Mouse (Mus musculus): ENCODE data around the gene Cdc7.
"Not testable (repeated sequence)": the region's sequence is repeated elsewhere in the genome, so short reads cannot be mapped to it uniquely, and the experiment has no call there.

The Cdc7 gene

DNA sequence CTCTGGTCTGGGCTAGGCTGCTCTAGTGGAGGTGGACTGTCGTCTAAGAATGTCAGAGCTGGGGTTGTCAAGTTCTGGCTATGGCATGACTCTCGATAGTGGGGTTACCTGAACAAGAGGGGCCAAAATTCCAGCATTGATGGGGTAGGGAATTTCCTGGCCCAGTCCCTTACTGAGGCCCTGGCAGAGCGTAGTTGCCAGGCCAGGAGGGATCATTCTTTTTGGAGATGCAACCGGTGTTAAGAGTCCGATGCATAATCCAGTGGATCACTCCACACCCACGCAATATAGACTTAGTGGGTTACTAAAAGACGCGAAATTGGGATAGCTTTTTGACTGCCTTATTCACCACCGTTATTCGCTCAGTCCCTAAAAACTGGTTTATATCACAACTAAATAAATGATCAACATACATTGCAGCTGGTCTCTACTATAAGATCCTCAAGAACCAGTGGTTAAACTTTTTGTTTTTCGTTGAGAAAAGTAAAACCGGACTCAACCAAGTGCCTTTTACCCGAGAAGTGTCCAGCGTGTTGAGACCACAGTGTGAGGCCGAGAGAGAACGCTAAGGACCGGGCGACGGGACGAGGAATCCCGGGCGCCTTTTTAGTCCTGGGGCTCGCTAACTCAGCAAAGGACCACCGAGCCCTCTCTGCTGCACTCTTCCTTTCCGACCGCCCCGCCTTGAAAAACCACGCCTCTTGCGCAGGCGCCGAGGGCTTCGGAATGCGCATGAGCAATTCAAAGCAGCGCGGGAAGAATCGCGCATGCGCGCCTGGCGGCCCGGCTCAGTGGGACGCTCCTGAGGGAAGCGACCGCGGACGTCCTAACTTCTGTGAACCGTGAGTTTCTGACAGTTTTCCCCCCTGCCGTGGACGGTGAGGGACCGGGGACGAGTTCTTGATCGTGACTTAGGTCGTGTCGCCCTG lies at the start of gene Cdc7:
TSS of gene Cdc7 (plus strand) at position 739 of the 929 bp plus-strand sequence.
- in situ Hi-C loops (cut with MboI; ENCODE audit: unreplicated experiment in 2 of 2) = loop anchor here in 1 of 2 experiments (5.0 kb wide), 2 partner anchors 37 to 87 kb away; partner anchors contain the start of gene Hfm1

DNA sequence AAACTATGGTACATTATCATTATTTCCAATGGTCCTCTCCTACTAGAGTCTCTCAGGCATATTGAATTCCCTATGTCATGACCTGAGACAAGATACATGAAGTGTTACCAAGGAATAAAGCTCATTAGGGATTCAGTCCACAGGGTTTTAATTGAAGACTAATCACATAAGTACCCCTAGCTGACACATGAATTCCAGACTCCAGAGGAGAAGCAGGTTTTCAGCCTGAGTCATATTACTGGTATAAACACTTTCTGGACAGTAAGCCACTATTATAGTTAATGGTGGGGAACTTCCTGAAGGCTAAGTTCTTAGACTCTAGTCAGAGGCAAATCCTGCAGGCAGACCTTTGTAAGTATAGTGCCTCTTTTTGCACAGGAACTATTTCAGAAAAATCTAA lies 44.8 kb upstream of the Cdc7 start:
- in situ Hi-C loops (cut with MboI; ENCODE audit: unreplicated experiment in 2 of 2) = no loop called here

DNA sequence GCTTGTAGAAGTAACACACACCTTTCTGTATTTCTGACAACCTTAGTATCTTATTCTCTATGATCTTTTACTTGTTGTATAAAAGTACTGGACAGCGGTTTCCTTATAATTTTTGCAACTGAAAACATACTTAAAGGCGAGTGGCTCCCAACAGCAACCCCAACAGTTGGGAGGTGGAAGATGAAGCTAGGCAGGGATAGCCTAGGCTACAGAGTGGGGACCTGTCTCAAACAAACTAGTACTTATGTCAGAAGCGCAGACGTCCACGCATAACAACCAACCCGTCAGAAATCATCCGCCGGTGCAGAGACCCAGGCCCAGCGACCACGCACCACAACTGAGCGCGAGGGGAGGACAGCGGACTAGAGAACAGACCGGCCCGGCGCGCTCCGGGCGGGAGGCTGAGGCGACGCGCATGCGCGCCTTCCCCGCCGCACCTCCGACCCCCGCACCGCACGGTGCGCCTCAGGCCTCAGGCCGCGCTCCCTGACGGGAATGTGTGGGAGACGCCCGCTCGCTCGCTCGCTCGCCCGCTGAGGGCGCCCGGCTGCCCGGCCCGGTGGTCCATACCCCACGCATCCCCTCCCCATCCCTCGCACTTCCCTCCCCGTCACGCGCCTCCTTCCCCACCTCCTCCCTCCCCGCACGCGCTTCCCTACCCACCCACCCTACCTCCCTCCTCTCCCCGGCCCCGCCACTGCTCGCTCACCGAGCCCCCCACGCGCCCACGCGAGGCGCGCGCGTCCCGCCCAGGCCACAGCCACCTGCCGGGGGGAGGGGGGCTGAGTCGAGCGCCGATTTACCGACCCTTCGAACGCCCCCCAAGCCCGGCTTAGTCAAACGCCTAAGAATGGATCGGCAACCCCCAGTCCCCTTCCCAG lies 38.4 kb upstream of the Cdc7 start, which contains the start of gene Hfm1:
TSS of gene Hfm1 (minus strand) at position 834 of the 881 bp plus-strand sequence.
- in situ Hi-C loops (cut with MboI; ENCODE audit: unreplicated experiment in 2 of 2) = loop anchor here in 1 of 2 experiments (5.0 kb wide), 1 partner anchor 37 kb away; the partner anchor contains the start of gene Cdc7

DNA sequence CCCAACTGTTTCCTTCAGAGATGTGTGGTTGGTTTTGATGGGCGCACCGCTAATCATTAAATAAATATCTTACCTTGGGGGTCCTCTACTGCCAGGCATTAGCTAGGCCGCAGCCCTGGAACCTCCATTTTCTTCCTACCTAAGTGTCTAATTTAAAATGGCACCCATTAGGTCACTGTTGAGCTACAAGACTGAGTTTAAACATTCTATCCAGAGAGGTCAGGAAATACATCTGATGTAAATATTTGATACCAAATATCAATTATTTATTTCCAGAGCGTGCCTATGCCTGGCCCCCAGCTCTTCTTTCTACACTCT lies 37.8 kb upstream of the Cdc7 start:
- in situ Hi-C loops (cut with MboI; ENCODE audit: unreplicated experiment in 2 of 2) = loop anchor here in 1 of 2 experiments (5.0 kb wide), 1 partner anchor 36 kb away; the partner anchor contains the start of gene Cdc7

DNA sequence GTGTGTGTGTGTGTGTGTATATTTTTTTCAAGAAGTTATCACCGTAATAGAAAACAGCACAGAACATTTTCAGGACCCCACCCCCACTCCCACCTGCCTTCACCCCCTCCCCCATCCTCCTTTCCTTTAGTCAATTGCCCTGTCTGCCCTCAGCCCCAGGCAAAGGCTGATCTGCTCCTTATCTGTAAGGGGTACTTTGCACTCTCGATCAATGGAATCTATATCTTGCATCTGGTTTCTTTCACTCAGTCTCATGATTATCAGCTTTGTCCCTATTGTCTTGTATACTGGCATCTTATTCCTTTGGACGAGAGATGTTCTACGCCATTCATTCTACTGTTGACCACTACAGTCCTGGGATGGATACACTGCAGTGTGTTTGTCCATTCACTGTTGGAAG lies 36.1 kb upstream of the Cdc7 start:
- in situ Hi-C loops (cut with MboI; ENCODE audit: unreplicated experiment in 2 of 2) = loop anchor here in 1 of 2 experiments (5.0 kb wide), 1 partner anchor 34 kb away; the partner anchor contains the start of gene Cdc7

DNA sequence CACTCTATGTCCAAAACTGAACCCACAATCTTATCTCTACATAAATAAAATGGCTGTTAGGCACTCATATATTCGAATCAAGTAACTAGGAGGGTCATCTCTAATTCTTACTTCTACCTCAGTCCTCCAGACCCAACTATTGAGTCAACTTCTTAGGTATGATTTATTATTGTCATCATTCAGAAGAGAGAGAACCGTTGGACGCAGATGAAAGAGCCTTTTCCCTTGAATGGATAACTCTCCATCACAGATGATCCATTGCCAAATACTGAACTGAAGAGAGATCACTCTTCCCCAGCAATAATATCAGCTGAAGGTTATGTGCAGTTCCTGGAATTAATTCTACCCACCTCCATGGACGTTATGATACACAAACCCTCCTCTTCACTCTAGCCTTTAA lies 17.8 kb upstream of the Cdc7 start:
- in situ Hi-C loops (cut with MboI; ENCODE audit: unreplicated experiment in 2 of 2) = no loop called here

DNA sequence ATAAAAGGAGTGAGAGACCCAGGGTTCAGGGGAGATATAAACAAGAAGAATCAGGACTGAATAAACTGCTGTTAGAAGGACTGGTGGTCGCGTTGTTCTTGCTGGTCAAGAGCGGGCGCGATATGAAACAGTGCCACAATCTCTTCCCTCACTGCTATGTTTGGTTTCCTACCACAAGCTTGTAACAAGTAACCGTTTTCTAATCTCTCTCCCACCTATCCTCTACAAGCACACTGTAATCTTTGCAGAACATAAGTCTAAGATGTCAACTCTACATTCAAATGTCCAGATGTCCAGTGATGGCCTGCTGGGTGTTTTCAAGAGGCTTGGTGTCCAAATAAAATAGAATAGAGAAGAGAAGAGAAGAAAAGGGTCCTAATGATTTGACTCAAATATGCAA lies 15.4 kb upstream of the Cdc7 start:
- in situ Hi-C loops (cut with MboI; ENCODE audit: unreplicated experiment in 2 of 2) = no loop called here

DNA sequence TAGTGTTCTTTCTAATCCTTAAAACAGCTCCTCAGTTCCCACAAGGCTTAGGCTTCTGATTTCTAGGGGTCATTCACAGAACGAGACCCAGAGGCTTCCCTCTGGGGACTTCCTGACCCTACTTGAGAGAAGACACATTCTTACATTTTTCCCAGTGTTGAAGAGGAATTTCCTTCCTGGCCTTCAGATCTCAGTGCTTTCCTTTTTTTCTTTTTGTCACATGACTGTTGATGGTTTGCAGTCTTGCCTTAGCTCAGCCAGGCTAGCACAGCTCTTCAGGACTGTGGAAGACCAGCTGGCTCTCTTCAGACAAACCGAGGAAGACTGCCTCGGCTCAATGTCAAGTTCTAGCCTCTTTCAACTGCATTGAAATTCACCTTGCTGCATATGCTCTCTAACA lies 7.7 kb upstream of the Cdc7 start:
- in situ Hi-C loops (cut with MboI; ENCODE audit: unreplicated experiment in 2 of 2) = no loop called here

DNA sequence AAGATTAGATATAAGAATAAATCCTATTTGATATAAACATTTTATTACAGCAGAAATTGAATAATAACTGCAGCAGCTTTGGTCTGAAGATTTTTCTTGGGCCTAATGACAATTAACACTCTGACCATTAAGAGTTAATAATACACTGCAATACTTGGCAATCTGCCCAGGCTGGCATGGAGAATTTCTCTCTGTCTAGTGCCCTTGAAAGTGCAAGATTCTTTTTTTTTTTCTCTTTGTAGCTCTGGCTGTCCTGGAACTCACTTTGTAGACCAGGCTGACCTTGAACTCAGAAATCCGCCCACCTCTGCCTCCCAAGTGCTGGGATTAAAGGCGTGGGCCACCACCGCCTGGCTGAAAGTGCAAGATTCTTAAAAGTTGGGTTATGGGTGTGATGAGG lies 5.1 kb upstream of the Cdc7 start:
- in situ Hi-C loops (cut with MboI; ENCODE audit: unreplicated experiment in 2 of 2) = no loop called here

DNA sequence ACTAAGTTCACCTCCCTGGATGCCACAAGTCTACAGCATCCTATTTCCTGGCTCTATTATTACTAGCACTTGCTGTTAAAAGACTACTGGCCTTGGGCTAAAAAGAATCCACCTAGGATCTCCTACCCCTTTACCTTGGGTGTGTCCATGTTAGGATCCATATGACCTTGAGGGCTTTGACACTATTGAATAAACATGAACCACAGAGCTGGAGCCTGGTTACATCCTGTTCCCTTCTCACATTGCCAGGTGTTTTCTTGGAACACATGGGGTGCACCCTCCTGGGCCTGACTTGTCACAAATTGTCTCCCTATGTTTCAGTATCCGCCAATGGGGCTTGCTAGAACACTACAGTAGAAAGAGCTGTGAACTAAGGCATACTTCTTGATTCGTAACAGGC lies 3.7 kb upstream of the Cdc7 start:
- in situ Hi-C loops (cut with MboI; ENCODE audit: unreplicated experiment in 2 of 2) = loop anchor here in 1 of 2 experiments (5.0 kb wide), 2 partner anchors 33 to 83 kb away; partner anchors contain the start of gene Hfm1

DNA sequence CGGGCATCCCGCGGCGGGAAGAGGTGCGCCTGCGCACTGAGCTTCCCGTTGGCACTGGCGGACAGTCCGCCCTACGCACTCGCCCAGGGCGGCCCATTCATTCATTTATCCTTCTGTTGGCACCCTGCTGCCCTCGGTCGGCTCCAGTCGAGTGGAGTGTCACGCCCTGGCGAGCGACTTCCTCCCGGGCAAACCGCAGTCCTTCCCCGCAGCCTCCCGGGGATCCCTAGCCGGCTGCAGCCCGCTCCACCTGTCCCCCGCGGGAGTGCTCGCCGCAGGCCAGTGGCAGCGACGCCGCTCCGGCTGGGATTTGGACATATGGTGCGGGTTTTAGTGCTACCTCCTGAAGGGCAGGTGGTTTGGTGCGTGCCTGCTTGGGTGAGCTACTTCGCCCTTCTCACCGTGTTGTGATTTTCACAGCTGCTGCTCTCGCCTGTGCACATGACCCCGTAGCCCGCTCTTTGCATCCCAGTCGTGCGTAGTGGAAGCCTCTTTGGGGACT lies 442 bp downstream of the Cdc7 start:
- in situ Hi-C loops (cut with MboI; ENCODE audit: unreplicated experiment in 2 of 2) = loop anchor here in 1 of 2 experiments (5.0 kb wide), 2 partner anchors 37 to 87 kb away; partner anchors contain the start of gene Hfm1

DNA sequence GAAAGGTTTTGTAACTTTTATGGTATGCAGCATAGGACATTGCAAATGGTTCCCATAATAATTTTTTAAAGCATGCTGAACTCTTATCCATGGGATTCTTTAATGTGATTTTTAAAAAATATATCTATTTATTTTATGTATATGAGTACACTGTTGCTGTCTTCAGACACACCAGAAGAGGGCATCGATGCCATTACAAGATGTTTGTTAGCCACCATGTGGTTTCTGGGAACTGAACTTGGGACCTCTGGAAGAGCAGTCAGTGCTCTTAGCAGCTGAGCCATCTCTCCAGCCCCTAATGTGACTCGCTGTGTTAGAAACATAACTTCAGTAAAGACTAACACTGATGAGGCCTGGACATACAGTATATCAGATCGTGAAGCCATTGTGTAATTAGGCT lies 2.3 kb downstream of the Cdc7 start:
- in situ Hi-C loops (cut with MboI; ENCODE audit: unreplicated experiment in 2 of 2) = no loop called here

DNA sequence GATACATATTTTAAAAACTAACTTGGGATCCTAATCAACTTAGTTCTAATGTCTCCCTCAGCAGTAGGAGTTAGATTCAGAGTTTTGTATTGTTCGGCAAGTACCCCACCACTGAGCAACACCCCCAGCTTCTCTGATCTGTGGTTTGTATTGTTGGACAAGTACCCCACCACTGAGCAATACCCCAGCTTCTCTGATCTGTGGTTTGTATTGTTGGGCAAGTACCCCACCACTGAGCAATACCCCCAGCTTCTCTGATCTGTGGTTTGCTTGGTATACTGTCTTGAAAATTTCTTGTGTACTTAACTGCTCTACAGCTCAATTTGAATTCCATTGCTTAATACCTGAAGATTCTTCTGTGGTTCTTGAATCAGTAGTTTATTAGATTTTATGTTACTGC lies 3.5 kb downstream of the Cdc7 start:
- in situ Hi-C loops (cut with MboI; ENCODE audit: unreplicated experiment in 2 of 2) = no loop called here

DNA sequence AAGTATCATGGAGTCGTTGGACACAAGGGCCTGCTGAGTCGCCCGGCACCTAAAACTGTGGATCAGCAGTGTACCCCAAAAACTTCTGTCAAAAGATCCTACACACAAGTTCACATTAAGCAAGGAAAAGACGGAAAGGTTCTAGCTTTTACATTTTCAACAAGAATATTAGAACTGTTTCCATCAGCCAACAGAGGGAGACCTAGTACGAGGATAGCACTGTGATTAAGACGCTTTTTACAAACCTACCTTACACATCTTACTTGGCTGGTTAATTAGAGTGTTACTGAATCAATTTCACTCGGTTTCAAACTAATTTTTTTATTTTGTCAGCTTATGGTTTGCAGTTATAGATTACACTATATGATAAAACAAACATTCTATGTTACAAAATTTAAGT lies 9.8 kb downstream of the Cdc7 start:
- in situ Hi-C loops (cut with MboI; ENCODE audit: unreplicated experiment in 2 of 2) = no loop called here

DNA sequence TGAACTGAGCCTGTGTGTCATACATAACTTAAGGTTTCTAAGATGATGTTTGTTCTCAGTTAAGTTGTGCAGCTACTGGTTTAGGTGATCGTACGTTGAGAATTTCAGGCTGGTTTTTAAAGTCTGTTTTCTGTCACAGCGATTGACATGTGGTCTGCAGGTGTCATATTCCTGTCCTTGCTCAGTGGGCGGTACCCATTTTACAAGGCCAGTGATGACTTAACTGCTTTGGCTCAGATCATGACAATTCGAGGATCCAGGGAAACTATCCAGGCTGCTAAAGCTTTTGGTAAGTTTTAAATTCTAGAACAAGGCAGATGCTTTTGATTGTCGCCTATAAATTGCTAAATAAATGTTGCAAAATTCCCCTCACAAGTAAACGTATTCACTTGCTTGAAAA lies 15.0 kb downstream of the Cdc7 start:
- in situ Hi-C loops (cut with MboI; ENCODE audit: unreplicated experiment in 2 of 2) = no loop called here

DNA sequence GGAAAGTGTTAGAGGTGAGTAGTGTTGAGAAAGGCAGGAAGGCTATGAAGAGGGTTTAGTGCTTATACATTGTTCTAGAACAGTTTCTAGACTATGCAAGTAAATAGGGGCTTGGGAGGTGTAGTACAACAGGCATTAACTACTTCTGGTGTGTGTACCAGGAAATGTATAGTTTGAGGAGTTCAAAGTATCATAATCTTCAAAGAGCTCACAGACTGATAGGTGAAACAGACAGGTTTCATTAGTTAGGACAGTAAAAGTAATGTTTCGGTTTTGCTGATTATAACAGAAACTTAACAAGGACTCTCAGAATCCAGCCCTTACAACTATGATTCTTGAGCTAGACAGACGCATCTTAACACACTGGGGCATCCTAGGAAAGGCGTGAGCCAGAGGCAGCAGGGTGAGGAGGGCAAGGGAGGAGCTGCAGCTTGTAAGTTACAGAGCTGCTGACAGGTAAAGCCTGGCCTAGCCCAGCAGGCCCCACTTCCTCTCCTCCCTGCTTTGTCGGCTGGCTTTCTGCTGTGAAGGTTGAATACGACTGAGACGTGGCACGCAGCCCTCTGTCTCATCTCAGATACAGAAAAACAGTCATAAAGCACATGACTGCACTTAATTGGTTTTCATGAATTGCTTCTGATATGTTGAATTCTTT lies 18.3 kb downstream of the Cdc7 start:
- in situ Hi-C loops (cut with MboI; ENCODE audit: unreplicated experiment in 2 of 2) = no loop called here

DNA sequence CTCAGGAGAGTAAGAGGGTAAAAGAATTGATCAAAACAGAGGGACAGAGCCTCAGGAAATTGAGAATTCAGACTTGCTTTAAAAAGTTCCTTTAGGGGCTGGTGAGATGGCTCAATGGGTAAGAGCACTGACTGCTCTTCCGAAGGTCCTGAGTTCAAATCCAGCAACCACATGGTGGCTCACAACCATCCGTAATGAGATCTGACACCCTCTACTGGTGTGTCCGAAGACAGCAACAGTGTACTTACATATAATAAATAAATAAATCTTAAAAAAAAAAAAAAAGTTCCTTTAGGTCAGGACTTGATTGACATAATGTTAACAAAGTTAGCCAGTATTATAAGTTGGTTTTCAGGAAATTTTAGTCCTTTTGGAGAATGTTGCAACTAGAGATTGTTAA lies 20.8 kb downstream of the Cdc7 start:
- in situ Hi-C loops (cut with MboI; ENCODE audit: unreplicated experiment in 2 of 2) = not testable (repeated sequence)

DNA sequence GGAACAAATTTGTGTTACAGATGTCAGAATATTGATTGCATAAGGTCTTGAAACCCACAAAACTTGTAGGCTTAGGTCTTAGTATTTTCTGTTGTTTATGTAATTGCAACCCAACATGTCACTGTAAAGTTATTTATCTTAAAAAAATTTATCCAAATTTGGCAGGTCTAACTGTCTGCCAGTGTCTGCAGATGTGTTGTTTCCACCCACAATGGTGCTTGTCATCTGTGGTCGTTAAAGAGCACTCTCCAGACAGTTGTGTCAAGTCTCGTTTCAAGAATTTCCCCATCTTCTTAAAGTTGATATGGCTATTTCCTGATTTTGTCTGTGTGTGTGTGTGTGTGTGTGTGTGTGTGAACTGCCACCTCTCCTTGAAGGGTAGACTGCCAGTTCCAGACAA lies 21.5 kb downstream of the Cdc7 start:
- in situ Hi-C loops (cut with MboI; ENCODE audit: unreplicated experiment in 2 of 2) = no loop called here

DNA sequence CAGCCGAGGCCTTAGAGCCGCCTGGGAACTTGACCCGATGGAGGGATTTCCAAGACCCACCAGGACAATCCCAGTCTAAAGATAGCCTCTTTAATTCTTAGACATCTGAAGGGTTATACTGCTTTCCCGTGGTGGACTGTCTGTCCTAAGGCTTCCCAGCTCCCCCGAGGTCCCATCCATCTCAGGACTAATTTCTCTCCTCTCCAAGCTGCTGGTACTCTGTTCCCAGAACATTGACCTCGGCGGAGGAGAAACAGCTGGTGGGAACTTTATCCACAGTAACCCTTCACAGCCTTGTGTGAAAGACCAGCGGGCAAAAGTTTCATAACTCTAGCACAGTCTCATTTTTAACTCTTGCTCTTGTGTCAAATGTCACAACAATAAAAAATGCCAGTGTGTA lies 25.1 kb downstream of the Cdc7 start:
- in situ Hi-C loops (cut with MboI; ENCODE audit: unreplicated experiment in 2 of 2) = no loop called here

DNA sequence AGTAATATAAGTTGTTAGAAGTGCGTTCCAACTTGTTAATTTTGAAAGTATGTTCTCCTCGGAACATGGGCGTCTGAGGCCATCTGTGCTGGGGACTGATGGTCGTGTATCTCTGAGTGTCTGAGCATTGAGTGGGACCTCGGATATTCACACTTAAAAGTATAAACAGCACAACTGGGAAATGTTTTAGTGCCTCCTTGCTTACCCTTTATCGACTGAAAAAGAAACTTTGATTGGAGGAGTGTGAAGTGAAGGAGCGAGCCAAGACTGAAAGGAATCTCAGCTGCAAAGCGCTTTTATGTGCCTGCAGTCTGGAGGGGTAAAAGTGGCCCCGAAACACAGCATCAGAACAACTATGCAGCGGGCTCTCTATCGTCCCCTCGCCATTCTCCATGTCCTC lies 25.7 kb downstream of the Cdc7 start:
- in situ Hi-C loops (cut with MboI; ENCODE audit: unreplicated experiment in 2 of 2) = loop anchor here (5.0 to 10.0 kb wide), 2 partner anchors 125 to 298 kb away; partner anchors contain the start of gene Tgfbr3 (in 2 of the 2)

All from v-Abl transformed pro-B cells (cell line).